ENCODE assay signal across 16 mouse cellular contexts in genomic region chr1:95223289-95223688, GRCm38 (mm10).
DNase-seq lines count a peak whose midpoint lies in the region; ATAC-seq lines count a peak whose summit lies in the region.
"Had no signal": no experiment of that assay in that cellular context is flagged by ENCODE, and none has a peak within 500 bp of the region (broad histone marks: within the 10 kb centered on the region; RNA-seq: fewer than 3 reads in every experiment).

No protein-coding gene starts in this region.

- no peak for ATAC-seq in embryonic facial prominence, embryonic 14.5 days (ENCODE audit: low read depth)
- ATAC-seq: activated CD4-positive, CD25-positive, alpha-beta regulatory T cell, adult 4 months; intestine, embryonic 16.5 days had no signal

- DNase-seq in embryonic facial prominence, embryonic 14.5 days (ENCODE audit: low spot score): peak; percentile 16
- DNase-seq in embryonic facial prominence, embryonic 10.5 days (ENCODE audit: low spot score): no peak
- peak; percentile 50 to 85 for DNase-seq in layer of hippocampus, adult 18-20 months (ENCODE audit: low spot score in 2 of 2)
- no peak for DNase-seq in layer of hippocampus, postnatal 25 days (ENCODE audit: extremely low spot score in 1 of 2, low spot score in 1 of 2)
- peak; percentile 20 for DNase-seq in right cerebral cortex, adult 18-20 months
- no peak for DNase-seq in right cerebral cortex, postnatal 14 days
- peak; percentile 0 to 1 for DNase-seq in right cerebral cortex, postnatal 36 days (ENCODE audit: low spot score in 2 of 2)
- DNase-seq in thymus, adult 18-20 months: no peak
- DNase-seq: heart, adult 11 months; heart, postnatal 36 days; kidney, postnatal 36 days; thymus, postnatal 4 days had no signal

- H3K4me2 ChIP-seq in embryonic facial prominence, embryonic 14.5 days (ENCODE audit: low read depth, low read length): no peak overlapping the region
- H3K4me2 ChIP-seq: limb, embryonic 15.5 days had no signal

- no peaks in the 10 kb centered on the region for H3K9me3 ChIP-seq in embryonic facial prominence, embryonic 14.5 days (ENCODE audit: control insufficient read depth, low read length)
- H3K9me3 ChIP-seq in embryonic facial prominence, embryonic 10.5 days: no peaks in the 10 kb centered on the region
- H3K9me3 ChIP-seq: limb, embryonic 15.5 days had no signal

- 37% methylated on average over 1 of the region's 1 CpGs for WGBS in embryonic facial prominence, embryonic 14.5 days
- 79% methylated on average over 1 of the region's 1 CpGs for WGBS in embryonic facial prominence, embryonic 10.5 days

- H3K27me3 ChIP-seq in embryonic facial prominence, embryonic 14.5 days (replicated peaks; ENCODE audit: control insufficient read depth, insufficient read depth, low read length): no peaks in the 10 kb centered on the region
- H3K27me3 ChIP-seq in embryonic facial prominence, embryonic 10.5 days (replicated peaks; ENCODE audit: low read depth, poor library complexity, severe bottlenecking): no peaks in the 10 kb centered on the region
- H3K27me3 ChIP-seq: limb, embryonic 15.5 days had no signal

- H3K36me3 ChIP-seq in embryonic facial prominence, embryonic 14.5 days (ENCODE audit: control insufficient read depth, insufficient read depth, low read length): no peaks in the 10 kb centered on the region
- no peaks in the 10 kb centered on the region for H3K36me3 ChIP-seq in embryonic facial prominence, embryonic 10.5 days (replicated peaks)
- H3K36me3 ChIP-seq: limb, embryonic 15.5 days had no signal

- no peak overlapping the region for H3K9ac ChIP-seq in embryonic facial prominence, embryonic 14.5 days (ENCODE audit: low read depth, low read length)
- H3K9ac ChIP-seq: limb, embryonic 15.5 days had no signal

- H3K27ac ChIP-seq in embryonic facial prominence, embryonic 14.5 days (replicated peaks; ENCODE audit: low read depth, low read length): no peak overlapping the region
- H3K27ac ChIP-seq in embryonic facial prominence, embryonic 10.5 days (replicated peaks): no peak overlapping the region
- H3K27ac ChIP-seq: limb, embryonic 15.5 days had no signal

- H3K4me1 ChIP-seq in embryonic facial prominence, embryonic 14.5 days (ENCODE audit: control insufficient read depth, insufficient read depth, low read length): no peaks in the 10 kb centered on the region
- no peaks in the 10 kb centered on the region for H3K4me1 ChIP-seq in embryonic facial prominence, embryonic 10.5 days
- H3K4me1 ChIP-seq: limb, embryonic 15.5 days had no signal

- no peak overlapping the region for H3K4me3 ChIP-seq in embryonic facial prominence, embryonic 14.5 days (ENCODE audit: low read depth, low read length)
- no peak overlapping the region for H3K4me3 ChIP-seq in embryonic facial prominence, embryonic 10.5 days
- H3K4me3 ChIP-seq: erythroblast, embryonic 14.5 days; limb, embryonic 15.5 days had no signal

Comparison
In these comparisons a context has a peak if more than half of its experiments do, and no peak if none do; other contexts are left out.
1. DNase-seq: peak in embryonic facial prominence, embryonic 14.5 days (single experiment), layer of hippocampus, adult 18-20 months (2 of 2), right cerebral cortex, adult 18-20 months (single experiment) and right cerebral cortex, postnatal 36 days (2 of 2); none in embryonic facial prominence, embryonic 10.5 days (single experiment), layer of hippocampus, postnatal 25 days (0 of 2), right cerebral cortex, postnatal 14 days (single experiment) and thymus, adult 18-20 months (0 of 2).